In the genomic region with DNA sequence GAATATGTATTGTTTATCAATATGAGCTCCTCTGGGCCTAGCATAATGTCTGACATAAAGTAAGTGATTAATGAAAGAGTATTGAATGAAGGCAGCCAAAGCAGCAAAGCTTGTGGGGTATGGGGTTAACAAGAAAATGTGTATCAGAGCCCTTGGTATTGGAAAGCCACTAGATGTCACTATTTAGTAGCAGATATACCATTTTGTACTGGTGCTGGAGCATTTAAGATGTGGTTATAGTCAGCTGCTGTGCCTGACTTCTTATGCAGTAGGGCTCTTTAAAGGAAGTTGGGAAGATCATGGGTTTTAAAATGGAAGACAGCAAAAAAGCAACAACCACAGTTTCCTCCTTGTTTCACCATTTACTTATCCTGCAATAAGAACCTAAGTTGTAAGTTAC, we compare ENCODE assay signal across 9 mouse cellular contexts.
DNase-seq lines count a peak whose midpoint lies in the region; ATAC-seq lines count a peak whose summit lies in the region.
"Had no signal": no experiment of that assay in that cellular context is flagged by ENCODE, and none has a peak within 500 bp of the region (broad histone marks: within the 10 kb centered on the region; RNA-seq: fewer than 3 reads in every experiment).

No protein-coding gene starts in this region.

- no peak overlapping the region for H3K27ac ChIP-seq in embryonic facial prominence, embryonic 11.5 days (replicated peaks; ENCODE audit: low read depth, low read length)
- H3K27ac ChIP-seq in embryonic facial prominence, embryonic 10.5 days (replicated peaks), result no peak overlapping the region
- H3K27ac ChIP-seq: embryonic facial prominence, embryonic 12.5 days had no signal

- DNase-seq in embryonic facial prominence, embryonic 11.5 days (ENCODE audit: low spot score), result peak; percentile 58
- DNase-seq in embryonic facial prominence, embryonic 10.5 days (ENCODE audit: low spot score), result no peak
- peak; percentile 3 to 50 for DNase-seq in left cerebral cortex, postnatal 14 days (ENCODE audit: low spot score in 2 of 2)
- DNase-seq in left cerebral cortex, postnatal 36 days (ENCODE audit: low spot score in 2 of 2), result no peak
- DNase-seq in brain, adult 2 months (ENCODE audit: low read depth, low spot score), result peak; percentile 57
- peak; percentile 10 for DNase-seq in mesoderm, embryonic 11.5 days (ENCODE audit: low read depth, low spot score)
- DNase-seq in frontal cortex, postnatal 36 days (ENCODE audit: low spot score in 2 of 2), result no peak
- DNase-seq in cerebellum, postnatal 36 days, result no peak

- H3K9me3 ChIP-seq in embryonic facial prominence, embryonic 11.5 days (replicated peaks; ENCODE audit: control insufficient read depth, low read length), result no peaks in the 10 kb centered on the region
- no peaks in the 10 kb centered on the region for H3K9me3 ChIP-seq in embryonic facial prominence, embryonic 10.5 days
- H3K9me3 ChIP-seq: embryonic facial prominence, embryonic 12.5 days had no signal

- 0 out of 2 replicates have a peak, but pooled peaks cover 2% of the 10 kb centered on the region for H3K27me3 ChIP-seq in embryonic facial prominence, embryonic 11.5 days (ENCODE audit: control insufficient read depth, insufficient read depth, low read length)
- peaks cover 17% of the 10 kb centered on the region for H3K27me3 ChIP-seq in embryonic facial prominence, embryonic 10.5 days (replicated peaks; ENCODE audit: low read depth, poor library complexity, severe bottlenecking)
- H3K27me3 ChIP-seq: embryonic facial prominence, embryonic 12.5 days had no signal

- H3K4me2 ChIP-seq in embryonic facial prominence, embryonic 11.5 days (ENCODE audit: low read depth, low read length), result no peak overlapping the region
- H3K4me2 ChIP-seq: embryonic facial prominence, embryonic 12.5 days had no signal

- no peaks in the 10 kb centered on the region for H3K36me3 ChIP-seq in embryonic facial prominence, embryonic 11.5 days (replicated peaks; ENCODE audit: control insufficient read depth, insufficient read depth, low read depth, low read length)
- no peaks in the 10 kb centered on the region for H3K36me3 ChIP-seq in embryonic facial prominence, embryonic 10.5 days (replicated peaks)
- H3K36me3 ChIP-seq: embryonic facial prominence, embryonic 12.5 days had no signal

- H3K9ac ChIP-seq in embryonic facial prominence, embryonic 11.5 days (replicated peaks; ENCODE audit: low read length), result no peak overlapping the region
- H3K9ac ChIP-seq: embryonic facial prominence, embryonic 12.5 days had no signal

- H3K4me3 ChIP-seq in embryonic facial prominence, embryonic 11.5 days (ENCODE audit: low read depth, low read length), result no peak overlapping the region
- no peak overlapping the region for H3K4me3 ChIP-seq in embryonic facial prominence, embryonic 10.5 days
- H3K4me3 ChIP-seq: embryonic facial prominence, embryonic 12.5 days had no signal

- no peaks in the 10 kb centered on the region for H3K4me1 ChIP-seq in embryonic facial prominence, embryonic 11.5 days (ENCODE audit: control insufficient read depth, insufficient read depth, low read length)
- H3K4me1 ChIP-seq in embryonic facial prominence, embryonic 10.5 days, result no peaks in the 10 kb centered on the region
- H3K4me1 ChIP-seq: embryonic facial prominence, embryonic 12.5 days had no signal

- intact Hi-C loops in left cerebral cortex, postnatal 14 days (cut with DNase I), result loop anchor here (5.0 kb wide), 1 partner anchor 80 kb away; no protein-coding TSS in a partner anchor
- intact Hi-C loops in left cerebral cortex, postnatal 36 days (cut with DNase I), result loop anchor here (5.0 to 10.0 kb wide), 3 partner anchors 470 to 977 kb away; no protein-coding TSS in a partner anchor

- ATAC-seq in embryonic facial prominence, embryonic 11.5 days (replicated peaks; ENCODE audit: insufficient number of reproducible peaks, low FRiP score, low TSS enrichment, low read depth), result no peak

Comparison
In these comparisons a context has a peak if more than half of its experiments do, and no peak if none do; other contexts are left out.
1. DNase-seq: peak in embryonic facial prominence, embryonic 11.5 days (single experiment), left cerebral cortex, postnatal 14 days (2 of 2), brain, adult 2 months (single experiment) and mesoderm, embryonic 11.5 days (single experiment); none in embryonic facial prominence, embryonic 10.5 days (single experiment), left cerebral cortex, postnatal 36 days (0 of 2), frontal cortex, postnatal 36 days (0 of 2) and cerebellum, postnatal 36 days (0 of 2).